Mouse (Mus musculus): ENCODE results near the gene Nkx2-5. TPM values are rescaled to one million over a fixed set of nuclear protein-coding genes. Genes with fewer than 3 reads are reported as not detected.

The Nkx2-5 gene
- total and polyA plus RNA-seq, 3 experiments, result 0.26 TPM; not detected in 2

- DNase-seq, result no peak
These were observed 7.8 kb downstream of the Nkx2-5 start for GRCm38 (mm10) chr17:26836786-26837545.

GRCm38 (mm10) chr17:26836377-26836776, 8.4 kb downstream of the Nkx2-5 start:
- DNase-seq, result no peak

GRCm38 (mm10) chr17:26835956-26836355, 8.9 kb downstream of the Nkx2-5 start:
- DNase-seq, result no peak

GRCm38 (mm10) chr17:26834966-26835755, 9.6 kb downstream of the Nkx2-5 start:
- DNase-seq, result peak; percentile 44

GRCm38 (mm10) chr17:26834302-26834965, 10.4 kb downstream of the Nkx2-5 start:
- no peak for DNase-seq

GRCm38 (mm10) chr17:26833806-26834205, 11.0 kb downstream of the Nkx2-5 start:
- DNase-seq, result no peak

GRCm38 (mm10) chr17:26826131-26826530, 18.7 kb downstream of the Nkx2-5 start:
- DNase-seq, result no peak

- no peak for DNase-seq
These were observed 27.0 kb downstream of the Nkx2-5 start for GRCm38 (mm10) chr17:26817776-26818175.

GRCm38 (mm10) chr17:26816810-26817209, 28.0 kb downstream of the Nkx2-5 start:
- no peak for DNase-seq

GRCm38 (mm10) chr17:26813497-26813896, 31.3 kb downstream of the Nkx2-5 start:
- no peak for DNase-seq

- no peak for DNase-seq
These were observed 32.2 kb downstream of the Nkx2-5 start for GRCm38 (mm10) chr17:26812607-26813006.

GRCm38 (mm10) chr17:26802886-26803285, 41.9 kb downstream of the Nkx2-5 start:
- DNase-seq, result no peak

- DNase-seq, result peak; percentile 39
These were observed 47.3 kb downstream of the Nkx2-5 start for GRCm38 (mm10) chr17:26797379-26798128.

GRCm38 (mm10) chr17:26795386-26795785, 49.4 kb downstream of the Nkx2-5 start:
- DNase-seq, result no peak

- DNase-seq, result peak; percentile 78
These were observed 50.1 kb downstream of the Nkx2-5 start for GRCm38 (mm10) chr17:26794744-26795143.

- DNase-seq, result no peak
These were observed 51.6 kb downstream of the Nkx2-5 start for GRCm38 (mm10) chr17:26793068-26793765.

- no peak for DNase-seq
These were observed 52.7 kb downstream of the Nkx2-5 start for GRCm38 (mm10) chr17:26792096-26792495.

GRCm38 (mm10) chr17:26791580-26791979, 53.2 kb downstream of the Nkx2-5 start:
- DNase-seq, result no peak

GRCm38 (mm10) chr17:26790269-26791214, 54.3 kb downstream of the Nkx2-5 start:
- DNase-seq, result no peak
